Mouse (Mus musculus): Measurements from ENCODE around the gene Fut4. TPM values are rescaled to one million over a fixed set of nuclear protein-coding genes. Genes with fewer than 3 reads are reported as not detected.

Fut4 gene
- polyA plus RNA-seq, 1 experiment from 2014 or later = 6.1 TPM

DNA sequence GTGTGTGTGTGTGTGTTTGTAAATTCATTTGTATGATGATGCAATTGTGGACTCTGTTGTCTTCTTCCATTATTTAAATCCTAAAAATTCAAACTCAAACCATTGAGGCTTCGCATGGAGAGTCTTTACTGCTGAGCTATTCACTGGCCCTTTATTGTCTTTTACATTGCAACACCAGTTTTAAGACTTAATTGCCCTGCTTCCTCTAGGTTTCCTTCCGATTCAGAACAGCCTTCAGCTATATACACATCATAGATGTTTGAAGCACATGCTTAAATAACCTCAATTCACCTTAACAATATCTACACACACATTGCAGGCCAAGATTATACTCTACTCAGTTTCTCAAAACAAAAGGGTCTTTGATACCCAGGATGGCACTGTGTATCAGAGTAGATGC is 31.8 kb downstream of the Fut4 start:
- TF ChIP-seq EP300 (IDR thresholded peaks at IDR 0.05) = no peak
- TF ChIP-seq CTCF (IDR thresholded peaks at IDR 0.05) = no peak
- DNase-seq (ENCODE audit: low spot score) (no peak), ATAC-seq (no peak)
- H3K36me3 ChIP-seq (ENCODE audit: insufficient read depth, low read length) = no peaks in the 10 kb centered on the region
- WGBS = 54% methylated on average over 2 of the region's 2 CpGs
- no peaks in the 10 kb centered on the region for H3K9me3 ChIP-seq (ENCODE audit: low read length)
- H3K4me1 ChIP-seq (ENCODE audit: insufficient read depth, low read depth, low read length) = peaks cover 9% of the 10 kb centered on the region
- no peak overlapping the region for H3K4me3 ChIP-seq (ENCODE audit: low read depth, low read length)
- no peak overlapping the region for H3K4me2 ChIP-seq (replicated peaks; ENCODE audit: low read depth, low read length)
- H3K9ac ChIP-seq (replicated peaks; ENCODE audit: low read depth) = no peak overlapping the region
- no peaks in the 10 kb centered on the region for H3K27me3 ChIP-seq (replicated peaks; ENCODE audit: insufficient read depth, low read length)
- no peak overlapping the region for H3K27ac ChIP-seq (ENCODE audit: low read length)

DNA sequence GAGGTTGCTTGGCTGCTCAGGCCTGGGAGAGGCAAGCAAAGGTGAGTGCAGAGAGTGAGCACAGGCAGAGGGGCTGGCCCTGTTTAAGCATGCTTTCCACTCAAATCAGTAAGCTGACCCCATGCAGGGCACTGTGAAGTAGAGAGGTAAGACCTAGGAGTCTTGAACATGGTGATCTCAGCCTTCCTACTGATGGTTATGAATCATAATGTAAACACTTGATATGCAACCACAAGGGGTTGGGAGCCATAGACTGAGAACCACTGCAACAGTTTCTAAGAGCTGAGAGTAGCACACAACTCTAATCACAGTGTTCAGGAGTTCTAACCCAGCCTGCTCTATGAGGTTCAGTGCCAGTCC is 33.9 kb downstream of the Fut4 start:
- peak overlapping the region; percentile 52 for H3K4me2 ChIP-seq (replicated peaks; ENCODE audit: low read depth, low read length)
- H3K4me3 ChIP-seq (ENCODE audit: low read depth, low read length) = peak overlapping the region; percentile 33
- peaks cover 9% of the 10 kb centered on the region for H3K4me1 ChIP-seq (ENCODE audit: insufficient read depth, low read depth, low read length)
- peak overlapping the region; percentile 76 for H3K27ac ChIP-seq (ENCODE audit: low read length)
- H3K27me3 ChIP-seq (replicated peaks; ENCODE audit: insufficient read depth, low read length) = no peaks in the 10 kb centered on the region
- 0 out of 2 replicates have a peak overlapping the region, but pooled peaks have one; percentile 13 for H3K9ac ChIP-seq (replicated peaks; ENCODE audit: low read depth)
- DNase-seq (ENCODE audit: low spot score) (peak; percentile 79), ATAC-seq (peak; percentile 82)
- no peaks in the 10 kb centered on the region for H3K36me3 ChIP-seq (ENCODE audit: insufficient read depth, low read length)
- H3K9me3 ChIP-seq (ENCODE audit: low read length) = no peaks in the 10 kb centered on the region
- TF ChIP-seq EP300 (IDR thresholded peaks at IDR 0.05) (peak; percentile 39; the same call in 1 of the 2 replicates), CTCF (IDR thresholded peaks at IDR 0.05) (no peak)

DNA sequence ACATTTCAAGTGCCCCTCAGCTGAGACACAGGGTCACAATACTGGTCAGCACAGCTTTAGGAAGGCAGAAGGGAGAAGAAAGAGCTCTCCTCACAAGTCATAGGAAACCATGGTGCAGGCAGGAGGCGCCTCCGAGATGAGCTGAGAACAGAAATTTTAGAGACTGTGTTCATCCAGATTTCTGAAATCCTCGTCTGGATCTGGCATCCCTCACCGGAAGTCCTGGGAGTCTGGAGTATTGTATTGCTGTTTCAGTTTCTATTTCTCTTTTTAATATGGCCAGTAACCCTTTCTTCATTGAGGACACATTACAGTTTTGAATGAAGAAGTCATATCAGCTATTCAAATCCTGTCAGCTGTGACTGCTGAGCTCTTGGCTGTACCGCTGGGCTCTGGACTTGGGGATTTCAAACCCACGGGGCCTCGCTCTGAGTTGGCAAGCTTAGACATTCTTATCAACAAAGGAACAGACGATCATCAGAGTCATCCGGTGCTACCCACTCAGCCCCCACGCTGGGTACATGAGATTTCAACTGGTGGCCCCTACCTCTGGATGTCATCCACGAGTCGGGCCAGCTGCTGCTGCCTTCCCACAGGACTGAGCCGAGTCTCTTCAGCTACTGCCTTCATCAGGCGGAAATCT is 34.4 kb downstream of the Fut4 start:
- peak overlapping the region; percentile 52 for H3K4me2 ChIP-seq (replicated peaks; ENCODE audit: low read depth, low read length)

DNA sequence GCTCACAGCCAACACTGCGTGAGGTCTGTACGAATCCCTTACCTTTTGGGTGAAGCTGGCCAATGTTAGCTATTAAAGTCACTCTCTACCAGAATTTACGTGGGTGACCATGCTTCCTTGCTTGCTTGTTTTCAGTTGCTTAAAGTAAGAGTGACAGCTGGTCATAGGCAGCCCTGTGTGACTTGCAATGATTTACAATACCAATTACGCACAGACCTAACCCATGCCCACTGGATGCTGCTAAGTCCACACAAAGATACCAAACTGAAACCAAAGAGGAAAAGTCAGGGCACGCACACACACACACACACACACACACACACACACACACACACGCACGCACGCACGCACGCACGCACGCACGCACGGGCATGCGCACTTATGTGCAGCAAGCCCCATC is 36.9 kb downstream of the Fut4 start:
- TF ChIP-seq CTCF (IDR thresholded peaks at IDR 0.05) (no peak), EP300 (IDR thresholded peaks at IDR 0.05) (no peak)
- Histone ChIP-seq H3K4me1 (ENCODE audit: insufficient read depth, low read depth, low read length) (peaks cover 9% of the 10 kb centered on the region), H3K27me3 (replicated peaks; ENCODE audit: insufficient read depth, low read length) (no peaks in the 10 kb centered on the region), H3K9me3 (ENCODE audit: low read length) (no peaks in the 10 kb centered on the region), H3K27ac (ENCODE audit: low read length) (no peak overlapping the region), H3K9ac (replicated peaks; ENCODE audit: low read depth) (no peak overlapping the region), H3K4me2 (replicated peaks; ENCODE audit: low read depth, low read length) (no peak overlapping the region), H3K36me3 (ENCODE audit: insufficient read depth, low read length) (no peaks in the 10 kb centered on the region), H3K4me3 (ENCODE audit: low read depth, low read length) (no peak overlapping the region)
- no peak for ATAC-seq
- DNase-seq (ENCODE audit: low spot score) = no peak
- WGBS = 68% methylated on average over 15 of the region's 15 CpGs

More for the DNA sequence above, 34.4 kb downstream of the Fut4 start:
- H3K9ac ChIP-seq (replicated peaks; ENCODE audit: low read depth) = 0 out of 2 replicates have a peak overlapping the region, but pooled peaks have one; percentile 13
- H3K4me3 ChIP-seq (ENCODE audit: low read depth, low read length) = peak overlapping the region; percentile 33
- DNase-seq (ENCODE audit: low spot score) (peak; percentile 78), ATAC-seq (peak; percentile 39)
- peak overlapping the region; percentile 76 for H3K27ac ChIP-seq (ENCODE audit: low read length)
- peak; percentile 38; the same call in 1 of the 2 replicates for TF ChIP-seq EP300 (IDR thresholded peaks at IDR 0.05)
- TF ChIP-seq CTCF (IDR thresholded peaks at IDR 0.05) = peak; percentile 25; the same call in 1 of the 2 replicates
- peaks cover 9% of the 10 kb centered on the region for H3K4me1 ChIP-seq (ENCODE audit: insufficient read depth, low read depth, low read length)
- no peaks in the 10 kb centered on the region for H3K36me3 ChIP-seq (ENCODE audit: insufficient read depth, low read length)
- 16% methylated on average over 14 of the region's 14 CpGs for whole genome bisulfite sequencing
- no peaks in the 10 kb centered on the region for H3K27me3 ChIP-seq (replicated peaks; ENCODE audit: insufficient read depth, low read length)
- H3K9me3 ChIP-seq (ENCODE audit: low read length) = no peaks in the 10 kb centered on the region

DNA sequence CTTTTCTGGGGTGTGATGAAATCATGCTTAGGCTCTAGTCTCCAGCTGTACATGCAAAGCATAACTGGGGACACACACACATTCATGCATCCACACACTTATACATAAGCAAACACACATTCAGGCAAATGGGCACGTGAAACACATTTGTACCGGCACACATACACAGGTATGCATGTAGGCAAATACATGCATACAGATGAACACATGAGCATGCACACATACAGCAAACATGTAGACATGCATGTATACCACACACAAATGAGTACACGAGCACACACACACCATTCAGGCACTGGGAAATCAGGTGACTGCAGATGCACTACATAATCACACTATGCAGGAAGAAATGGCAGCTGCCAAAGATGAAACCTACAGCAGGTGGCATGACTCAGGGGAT is 41.3 kb downstream of the Fut4 start:
- Histone ChIP-seq H3K4me3 (ENCODE audit: low read depth, low read length) (no peak overlapping the region), H3K9ac (replicated peaks; ENCODE audit: low read depth) (no peak overlapping the region), H3K4me1 (ENCODE audit: insufficient read depth, low read depth, low read length) (no peaks in the 10 kb centered on the region), H3K27ac (ENCODE audit: low read length) (no peak overlapping the region), H3K9me3 (ENCODE audit: low read length) (no peaks in the 10 kb centered on the region), H3K36me3 (ENCODE audit: insufficient read depth, low read length) (no peaks in the 10 kb centered on the region), H3K4me2 (replicated peaks; ENCODE audit: low read depth, low read length) (no peak overlapping the region), H3K27me3 (replicated peaks; ENCODE audit: insufficient read depth, low read length) (no peaks in the 10 kb centered on the region)
- 87% methylated on average over 3 of the region's 3 CpGs for WGBS
- TF ChIP-seq EP300 (IDR thresholded peaks at IDR 0.05) (no peak), CTCF (IDR thresholded peaks at IDR 0.05) (no peak)
- DNase-seq (ENCODE audit: low spot score) (no peak), ATAC-seq (no peak)

DNA sequence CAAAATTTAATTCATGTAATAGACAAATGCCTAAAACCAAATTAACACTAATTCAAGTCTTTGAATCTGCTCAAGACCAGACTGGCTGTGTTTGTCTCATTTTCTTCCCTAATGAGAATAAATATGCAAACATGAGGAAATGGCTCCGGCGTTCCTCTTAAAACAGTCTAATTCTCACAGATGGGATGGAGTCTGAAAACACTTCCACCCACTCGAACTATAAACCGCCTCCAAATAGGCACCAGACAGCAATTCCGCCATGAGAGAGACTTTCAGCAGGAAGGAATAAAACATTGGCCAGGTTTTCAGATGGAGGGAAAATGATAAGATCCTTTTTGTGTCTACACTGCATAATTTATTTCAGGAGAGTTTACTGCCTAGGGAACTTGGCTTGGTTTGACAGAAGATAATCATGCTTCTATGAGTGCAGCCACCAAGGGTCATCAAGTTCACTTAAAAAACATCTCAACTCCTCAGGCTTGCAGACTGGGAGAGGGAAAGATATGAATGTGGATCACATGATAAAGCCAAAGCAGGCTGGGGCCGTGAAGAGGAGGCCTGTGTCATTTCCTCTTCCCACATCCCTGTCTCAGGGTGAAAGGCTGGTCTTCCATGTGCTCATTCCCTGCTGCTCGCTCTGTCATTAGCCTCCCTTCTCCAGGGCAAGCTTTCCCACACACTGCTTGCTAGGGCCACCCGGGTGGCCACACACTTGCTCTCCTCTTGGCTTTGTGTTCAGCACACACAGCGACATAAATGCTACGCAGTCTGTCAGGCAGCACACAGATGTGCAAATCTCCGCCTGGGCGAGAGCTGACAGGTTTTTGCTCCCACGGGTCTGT is 46.7 kb downstream of the Fut4 start:
- no peak overlapping the region for H3K27ac ChIP-seq (ENCODE audit: low read length)
- 64% methylated on average over 13 of the region's 13 CpGs for WGBS
- no peaks in the 10 kb centered on the region for H3K4me1 ChIP-seq (ENCODE audit: insufficient read depth, low read depth, low read length)
- ATAC-seq (no peak), DNase-seq (ENCODE audit: low spot score) (no peak)
- H3K9ac ChIP-seq (replicated peaks; ENCODE audit: low read depth) = no peak overlapping the region
- H3K4me2 ChIP-seq (replicated peaks; ENCODE audit: low read depth, low read length) = no peak overlapping the region
- H3K27me3 ChIP-seq (replicated peaks; ENCODE audit: insufficient read depth, low read length) = no peaks in the 10 kb centered on the region
- no peak overlapping the region for H3K4me3 ChIP-seq (ENCODE audit: low read depth, low read length)
- no peak for TF ChIP-seq EP300 (IDR thresholded peaks at IDR 0.05)
- TF ChIP-seq CTCF (IDR thresholded peaks at IDR 0.05) = no peak
- no peaks in the 10 kb centered on the region for H3K9me3 ChIP-seq (ENCODE audit: low read length)
- H3K36me3 ChIP-seq (ENCODE audit: insufficient read depth, low read length) = no peaks in the 10 kb centered on the region
